Mouse (Mus musculus) cerebellum, adult 2 months (tissue): ENCODE data around the gene Shmt2.

Source experiments
- CTCF ChIP-seq: fragments of 200-500 bp; IDR thresholded peaks from 2 replicates; pipeline ENCODE4 v1.5.1; 2011; ENCODE audit warnings: low read depth, mild to moderate bottlenecking, control low read depth, low read length, moderate library complexity, borderline replicate concordance; ENCODE audit not compliant: insufficient read depth
- POLR2A ChIP-seq: fragments of 200-500 bp; IDR thresholded peaks from 2 replicates; pipeline ENCODE4 v1.6.1; 2011; ENCODE audit warnings: low read length, control low read depth, borderline replicate concordance; ENCODE audit not compliant: insufficient read depth

- TF ChIP-seq CTCF, result no peak
- TF ChIP-seq POLR2A, result no peak
These were observed 31.8 kb downstream of the Shmt2 start for GRCm38 (mm10) chr10:127490160-127491127.
